ENCODE assay signal across 9 mouse cellular contexts in genomic region chr6:124814858-124815774, GRCm38 (mm10). TPM values are rescaled to one million over a fixed set of nuclear protein-coding genes. Genes with fewer than 3 reads are reported as not detected.
DNase-seq lines count a peak whose midpoint lies in the region; ATAC-seq and TF ChIP-seq lines count a peak whose summit lies in the region.
"Had no signal": no experiment of that assay in that cellular context is flagged by ENCODE, and none has a peak within 500 bp of the region (broad histone marks: within the 10 kb centered on the region; RNA-seq: fewer than 3 reads in every experiment).

No protein-coding gene starts in this region.

- 57% methylated on average over 9 of the region's 9 CpGs for WGBS in lung, embryonic 14.5 days
- WGBS in intestine, postnatal 0 days: 57% methylated on average over 9 of the region's 9 CpGs
- 65% methylated on average over 9 of the region's 9 CpGs for WGBS in neural tube, embryonic 13.5 days

- no peak overlapping the region for H3K4me3 ChIP-seq in lung, embryonic 14.5 days (ENCODE audit: low read depth, low read length)
- no peak overlapping the region for H3K4me3 ChIP-seq in intestine, postnatal 0 days (ENCODE audit: low read depth, low read length)
- no peak overlapping the region for H3K4me3 ChIP-seq in neural tube, embryonic 13.5 days

- ATAC-seq in lung, embryonic 14.5 days (ENCODE audit: insufficient read depth): no peak
- no peak; the same call in 1 of the 2 replicates for ATAC-seq in intestine, postnatal 0 days
- ATAC-seq in neural tube, embryonic 13.5 days (ENCODE audit: low read depth): no peak; the same call in 1 of the 2 replicates

- H3K9ac ChIP-seq in lung, embryonic 14.5 days: no peak overlapping the region
- H3K9ac ChIP-seq in intestine, postnatal 0 days (ENCODE audit: low read depth, low read length): no peak overlapping the region
- 0 out of 2 replicates have a peak overlapping the region, but pooled peaks have one; percentile 17 for H3K9ac ChIP-seq in neural tube, embryonic 13.5 days

- H3K4me2 ChIP-seq in lung, embryonic 14.5 days: peak overlapping the region; percentile 64; the same call in 1 of the 2 replicates
- peak overlapping the region; percentile 70 for H3K4me2 ChIP-seq in intestine, postnatal 0 days (replicated peaks; ENCODE audit: low read depth)
- peak overlapping the region; percentile 81 for H3K4me2 ChIP-seq in neural tube, embryonic 13.5 days

- peaks cover 74% of the 10 kb centered on the region for H3K36me3 ChIP-seq in lung, embryonic 14.5 days (ENCODE audit: insufficient read depth)
- peaks cover 64% of the 10 kb centered on the region for H3K36me3 ChIP-seq in intestine, postnatal 0 days (ENCODE audit: control insufficient read depth, insufficient read depth)
- peaks cover 74% of the 10 kb centered on the region for H3K36me3 ChIP-seq in neural tube, embryonic 13.5 days

- no peak overlapping the region for H3K27ac ChIP-seq in lung, embryonic 14.5 days (ENCODE audit: low read depth)
- no peak overlapping the region for H3K27ac ChIP-seq in intestine, postnatal 0 days (ENCODE audit: low read depth, low read length)
- no peak overlapping the region; the same call in 1 of the 2 replicates for H3K27ac ChIP-seq in neural tube, embryonic 13.5 days (replicated peaks)

- TF ChIP-seq CTCF in lung, embryonic 14.5 days (IDR thresholded peaks at IDR 0.05; ENCODE audit: low read depth): no peak
- TF ChIP-seq CTCF in intestine, postnatal 0 days (IDR thresholded peaks at IDR 0.05; ENCODE audit: low read depth): no peak

- H3K9me3 ChIP-seq in lung, embryonic 14.5 days (ENCODE audit: low read depth, low read length): no peaks in the 10 kb centered on the region
- H3K9me3 ChIP-seq in intestine, postnatal 0 days (ENCODE audit: control insufficient read depth): no peaks in the 10 kb centered on the region
- no peaks in the 10 kb centered on the region for H3K9me3 ChIP-seq in neural tube, embryonic 13.5 days

- peaks cover 15% of the 10 kb centered on the region for H3K4me1 ChIP-seq in lung, embryonic 14.5 days (ENCODE audit: insufficient read depth)
- peaks cover 9% of the 10 kb centered on the region; the same call in 1 of the 2 replicates for H3K4me1 ChIP-seq in intestine, postnatal 0 days (replicated peaks; ENCODE audit: control insufficient read depth, insufficient read depth, low read length)
- peaks cover 34% of the 10 kb centered on the region for H3K4me1 ChIP-seq in neural tube, embryonic 13.5 days (replicated peaks)

- peak; percentile 70 for DNase-seq in cerebellum, adult 9-10 months
- no peak for DNase-seq in cerebellum, postnatal 4 days (ENCODE audit: low spot score in 2 of 2)
- DNase-seq in lung, embryonic 14.5 days: peak; percentile 55
- DNase-seq in lung, postnatal 25 days (ENCODE audit: low spot score): no peak
- no peak for DNase-seq in left cerebral cortex, adult 9 months (ENCODE audit: low spot score in 2 of 2)
- no peak for DNase-seq in layer of hippocampus, adult 9-11 months
- DNase-seq: B cell, adult 2 months had no signal

- no peaks in the 10 kb centered on the region for H3K27me3 ChIP-seq in lung, embryonic 14.5 days (ENCODE audit: insufficient read depth, low read length)
- H3K27me3 ChIP-seq in intestine, postnatal 0 days (replicated peaks; ENCODE audit: control insufficient read depth, insufficient read depth, low read length): no peaks in the 10 kb centered on the region
- no peaks in the 10 kb centered on the region for H3K27me3 ChIP-seq in neural tube, embryonic 13.5 days

RNA-seq across cellular contexts. Expression of gene Tpi1, which starts 1.0 kb away (rescaled TPM):
- 701 and 718 TPM in 2 replicates for polyA plus RNA-seq in lung, embryonic 14.5 days (2014; fragmentation: Nextera tagmentation; extraction: Ambion mirVana)
- polyA plus RNA-seq in intestine, postnatal 0 days (2015; fragmentation: Nextera tagmentation; extraction: Ambion mirVana): 489 and 537 TPM in 2 replicates
- polyA plus RNA-seq in neural tube, embryonic 13.5 days (2015; fragmentation: Nextera tagmentation; extraction: Ambion mirVana): 385 and 391 TPM in 2 replicates

RNA-seq across cellular contexts. Expression of gene Spsb2, which starts 6.7 kb away (rescaled TPM):
- 6.8 and 6.9 TPM in 2 replicates for polyA plus RNA-seq in lung, embryonic 14.5 days (2014; fragmentation: Nextera tagmentation; extraction: Ambion mirVana)
- 57.7 and 69.5 TPM in 2 replicates for polyA plus RNA-seq in intestine, postnatal 0 days (2015; fragmentation: Nextera tagmentation; extraction: Ambion mirVana)
- polyA plus RNA-seq in neural tube, embryonic 13.5 days (2015; fragmentation: Nextera tagmentation; extraction: Ambion mirVana): 4.7 and 8.5 TPM in 2 replicates

RNA-seq across cellular contexts. Expression of gene Usp5, which starts 14.2 kb away (rescaled TPM):
- polyA plus RNA-seq in lung, embryonic 14.5 days (2014; fragmentation: Nextera tagmentation; extraction: Ambion mirVana): 143 TPM in 2 replicates
- 44.8 and 45.0 TPM in 2 replicates for polyA plus RNA-seq in intestine, postnatal 0 days (2015; fragmentation: Nextera tagmentation; extraction: Ambion mirVana)
- polyA plus RNA-seq in neural tube, embryonic 13.5 days (2015; fragmentation: Nextera tagmentation; extraction: Ambion mirVana): 176 and 178 TPM in 2 replicates

RNA-seq across cellular contexts. Expression of gene Cdca3, which starts 14.2 kb away (rescaled TPM):
- polyA plus RNA-seq in lung, embryonic 14.5 days (2014; fragmentation: Nextera tagmentation; extraction: Ambion mirVana): 204 and 206 TPM in 2 replicates
- polyA plus RNA-seq in intestine, postnatal 0 days (2015; fragmentation: Nextera tagmentation; extraction: Ambion mirVana): 45.4 and 57.4 TPM in 2 replicates
- polyA plus RNA-seq in neural tube, embryonic 13.5 days (2015; fragmentation: Nextera tagmentation; extraction: Ambion mirVana): 26.6 and 33.2 TPM in 2 replicates

RNA-seq across cellular contexts. Expression of gene Gnb3, which starts 25.0 kb away (rescaled TPM):
- 0.24 and 0.68 TPM in 2 replicates for polyA plus RNA-seq in lung, embryonic 14.5 days (2014; fragmentation: Nextera tagmentation; extraction: Ambion mirVana)
- polyA plus RNA-seq in intestine, postnatal 0 days (2015; fragmentation: Nextera tagmentation; extraction: Ambion mirVana): 0.42 and 0.47 TPM in 2 replicates
- polyA plus RNA-seq in neural tube, embryonic 13.5 days (2015; fragmentation: Nextera tagmentation; extraction: Ambion mirVana): 0.44 and 0.93 TPM in 2 replicates

Comparison
In these comparisons a context has a peak if more than half of its experiments do, and no peak if none do; other contexts are left out.
1. DNase-seq: peak in cerebellum, adult 9-10 months (single experiment) and lung, embryonic 14.5 days (single experiment); none in cerebellum, postnatal 4 days (0 of 2), lung, postnatal 25 days (single experiment), left cerebral cortex, adult 9 months (0 of 2) and layer of hippocampus, adult 9-11 months (single experiment).
2. Peak in every context shown above with its lines, with median percentiles within 50 percentile points of each other: H3K4me2 ChIP-seq.